Mouse (Mus musculus) heart, embryonic 15.5 days (tissue): Measurements from ENCODE around the gene Cntn4. TPM values are rescaled to one million over a fixed set of nuclear protein-coding genes. Genes with fewer than 3 reads are reported as not detected.

Source experiments
- ATAC-seq: fragments of 200-750 bp; cut with Nextera tagmentation; replicated peaks from 2 replicates; pipeline ENCODE4 v1.8.0; 2017; ENCODE audit warnings: low read depth, moderate TSS enrichment; ENCODE audit not compliant: insufficient number of reproducible peaks, insufficient read depth, low FRiP score
- H3K27ac ChIP-seq: fragments of 300-500 bp; sonication (generic); 2 replicates; pipeline ENCODE4 v1.5.1; 2015; ENCODE audit warnings: mild to moderate bottlenecking, inconsistent platforms
- H3K27me3 ChIP-seq: fragments of 300-500 bp; sonication (generic); 2 replicates; pipeline ENCODE4 v1.6.1; 2015; ENCODE audit warnings: inconsistent platforms
- H3K36me3 ChIP-seq: fragments of 300-500 bp; sonication (generic); 2 replicates; pipeline ENCODE4 v1.6.1; 2015; ENCODE audit warnings: mild to moderate bottlenecking, inconsistent platforms
- H3K4me1 ChIP-seq: fragments of 300-500 bp; sonication (generic); replicated peaks from 2 replicates; pipeline ENCODE4 v1.6.1; 2015; ENCODE audit warnings: inconsistent platforms
- H3K4me2 ChIP-seq: fragments of 300-500 bp; sonication (generic); 2 replicates; pipeline ENCODE4 v1.6.1; 2015; ENCODE audit warnings: inconsistent platforms, mild to moderate bottlenecking, moderate library complexity
- H3K4me3 ChIP-seq: fragments of 300-500 bp; sonication (generic); 2 replicates; pipeline ENCODE4 v1.5.1; 2015; ENCODE audit warnings: mild to moderate bottlenecking, inconsistent platforms
- H3K9ac ChIP-seq: fragments of 300-500 bp; sonication (generic); 2 replicates; pipeline ENCODE4 v1.6.1; 2015; ENCODE audit warnings: mild to moderate bottlenecking, inconsistent platforms
- H3K9me3 ChIP-seq: fragments of 300-500 bp; sonication (generic); replicated peaks from 2 replicates; pipeline ENCODE4 v1.6.1; 2016; ENCODE audit warnings: inconsistent platforms
- WGBS: fragments of 180-500 bp; shearing (Covaris S2); methylation state at CpG from one replicate; pipeline ENCODE4 v1.1.7; 2015; ENCODE audit warnings: mixed read lengths; 5-methylcytosine and 5-hydroxymethylcytosine counted together
- polyA plus RNA-seq: library from polyadenylated mRNA; unstranded; fragments of >200 nt; fragmentation: Nextera tagmentation; extraction: Ambion mirVana; gene quantifications from 2 replicates; pipeline ENCODE4 v1.2.1, GENCODE M21; 2015

The Cntn4 gene
- polyA plus RNA-seq, 1 experiment from 2014 or later: 0.57 TPM

DNA sequence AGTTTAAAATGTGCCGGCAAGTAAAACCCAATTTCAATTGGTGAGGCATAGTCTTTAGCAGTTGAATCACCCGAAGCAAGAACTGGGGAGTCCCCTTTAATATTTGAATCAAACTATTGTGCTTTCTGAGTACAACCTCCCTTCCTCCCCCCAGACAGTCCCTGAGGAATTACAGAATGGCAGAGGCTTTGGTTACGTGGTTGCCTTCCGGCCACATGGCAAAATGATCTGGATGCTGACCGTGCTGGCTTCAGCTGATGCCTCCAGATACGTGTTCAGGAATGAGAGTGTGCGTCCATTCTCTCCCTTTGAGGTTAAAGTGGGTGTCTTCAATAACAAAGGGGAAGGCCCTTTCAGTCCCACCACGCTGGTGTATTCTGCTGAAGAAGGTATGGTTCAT lies 998.1 kb downstream of the Cntn4 start:
- Histone ChIP-seq H3K27ac (no peak overlapping the region), H3K9me3 (no peaks in the 10 kb centered on the region), H3K4me2 (no peak overlapping the region), H3K27me3 (no peaks in the 10 kb centered on the region), H3K4me1 (no peaks in the 10 kb centered on the region), H3K9ac (no peak overlapping the region), H3K4me3 (no peak overlapping the region), H3K36me3 (no peaks in the 10 kb centered on the region)
- no peak for ATAC-seq
- WGBS: 77% methylated on average over 8 of the region's 8 CpGs

DNA sequence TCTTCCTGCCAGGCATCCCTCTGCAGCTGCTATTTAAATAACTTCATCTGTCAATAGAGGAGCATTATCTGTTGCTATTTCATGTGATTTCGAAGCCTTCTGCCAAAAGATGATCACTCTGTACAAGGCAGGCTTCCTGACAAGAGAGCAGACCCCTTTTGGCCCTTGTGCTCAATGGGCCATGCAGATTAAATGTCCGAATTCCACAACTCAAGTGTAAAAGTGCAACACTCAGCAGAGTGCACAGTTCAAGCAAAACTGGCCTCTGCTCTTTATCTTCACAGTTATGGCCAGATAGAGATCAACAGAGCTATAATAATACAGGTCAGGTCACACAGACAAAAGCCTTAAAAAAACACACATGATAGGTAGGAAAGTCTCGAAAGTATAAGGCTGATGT lies 1024.5 kb downstream of the Cntn4 start:
- ATAC-seq: no peak
- Histone ChIP-seq H3K4me1 (no peaks in the 10 kb centered on the region), H3K36me3 (no peaks in the 10 kb centered on the region), H3K4me3 (no peak overlapping the region), H3K4me2 (no peak overlapping the region), H3K27me3 (no peaks in the 10 kb centered on the region), H3K27ac (no peak overlapping the region), H3K9me3 (no peaks in the 10 kb centered on the region), H3K9ac (no peak overlapping the region)
- 52% methylated on average over 3 of the region's 3 CpGs for WGBS

DNA sequence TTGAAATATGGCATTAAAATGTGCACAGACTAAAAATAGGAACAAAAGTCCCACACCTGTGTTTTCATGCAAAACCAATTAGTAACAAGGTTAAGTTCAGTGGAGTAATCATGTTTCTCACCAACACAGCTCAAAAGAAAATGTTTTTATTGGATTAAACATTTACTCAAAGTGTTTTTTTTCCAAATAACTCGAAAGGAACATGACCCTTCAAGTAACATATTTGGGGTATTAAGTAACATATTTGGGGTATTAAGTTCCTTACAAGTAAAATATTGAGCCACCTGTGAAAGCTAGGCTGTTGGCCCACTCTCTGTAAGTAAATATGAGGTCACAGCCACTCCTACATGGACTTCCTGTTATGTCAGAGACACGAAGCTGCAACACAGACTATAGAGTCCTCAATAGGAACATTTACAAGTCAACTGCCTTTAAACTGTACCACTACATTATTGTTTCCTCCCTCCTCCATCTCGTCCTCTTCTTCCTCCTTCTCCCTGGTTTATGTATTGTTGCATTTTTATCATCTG lies 1028.1 kb downstream of the Cntn4 start:
- no peaks in the 10 kb centered on the region for H3K36me3 ChIP-seq
- H3K4me1 ChIP-seq: no peaks in the 10 kb centered on the region
- H3K4me2 ChIP-seq: no peak overlapping the region
- H3K9ac ChIP-seq: no peak overlapping the region
- ATAC-seq: no peak
- H3K4me3 ChIP-seq: no peak overlapping the region
- H3K27ac ChIP-seq: no peak overlapping the region
- 42% methylated on average over 3 of the region's 3 CpGs for WGBS
- H3K27me3 ChIP-seq: no peaks in the 10 kb centered on the region
- H3K9me3 ChIP-seq: no peaks in the 10 kb centered on the region

DNA sequence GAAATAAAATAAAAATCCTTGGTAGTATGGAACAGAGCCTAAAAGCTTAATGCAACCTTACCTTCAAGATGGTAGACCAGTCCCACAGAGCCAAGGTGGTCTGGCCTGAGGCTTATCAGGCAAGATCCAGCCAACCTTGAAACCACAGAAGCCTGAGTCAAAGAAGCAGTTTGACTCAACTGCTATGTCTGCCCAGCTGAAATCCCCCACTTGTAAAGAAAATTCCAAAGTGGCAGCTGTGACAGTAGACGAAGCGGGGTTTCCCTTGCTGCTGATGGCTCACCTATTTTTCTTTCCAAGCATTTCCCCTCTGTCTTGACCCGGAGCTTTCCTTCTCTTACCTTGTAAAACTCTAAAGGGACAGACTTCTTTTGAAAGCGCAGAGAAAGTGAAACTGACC lies 1048.2 kb downstream of the Cntn4 start:
- 66% methylated on average over 4 of the region's 4 CpGs for WGBS

DNA sequence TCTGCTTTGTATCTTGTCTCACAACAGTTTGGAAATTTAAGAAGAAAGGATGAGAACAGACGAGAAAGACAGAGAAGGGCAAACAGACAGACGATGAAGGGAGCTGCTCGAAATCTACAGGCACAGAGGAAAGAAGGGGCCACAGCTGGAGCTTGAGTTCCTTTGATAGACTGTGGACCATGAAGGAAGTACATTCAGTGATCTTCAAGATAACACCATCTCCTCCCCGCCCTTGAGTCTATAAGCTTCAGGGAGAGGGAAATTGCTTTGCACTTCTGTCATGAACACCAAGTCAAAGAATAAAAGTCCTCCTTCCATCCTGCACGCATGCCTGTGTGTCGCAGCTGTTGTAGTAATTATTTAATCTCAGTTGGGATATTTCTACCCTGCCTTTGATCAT lies 1048.6 kb downstream of the Cntn4 start:
- 61% methylated on average over 6 of the region's 6 CpGs for WGBS
- no peaks in the 10 kb centered on the region; the same call in 1 of the 2 replicates for H3K27me3 ChIP-seq
- H3K9me3 ChIP-seq: no peaks in the 10 kb centered on the region
- H3K4me2 ChIP-seq: no peak overlapping the region
- H3K27ac ChIP-seq: no peak overlapping the region
- H3K36me3 ChIP-seq: no peaks in the 10 kb centered on the region
- H3K4me1 ChIP-seq: no peaks in the 10 kb centered on the region
- H3K4me3 ChIP-seq: no peak overlapping the region
- H3K9ac ChIP-seq: no peak overlapping the region
- no peak for ATAC-seq

More for the DNA sequence above, 1048.2 kb downstream of the Cntn4 start:
- Histone ChIP-seq H3K4me3 (no peak overlapping the region), H3K9me3 (no peaks in the 10 kb centered on the region), H3K4me2 (no peak overlapping the region), H3K27ac (no peak overlapping the region), H3K4me1 (no peaks in the 10 kb centered on the region), H3K36me3 (no peaks in the 10 kb centered on the region), H3K9ac (no peak overlapping the region), H3K27me3 (no peaks in the 10 kb centered on the region; the same call in 1 of the 2 replicates)
- no peak for ATAC-seq

DNA sequence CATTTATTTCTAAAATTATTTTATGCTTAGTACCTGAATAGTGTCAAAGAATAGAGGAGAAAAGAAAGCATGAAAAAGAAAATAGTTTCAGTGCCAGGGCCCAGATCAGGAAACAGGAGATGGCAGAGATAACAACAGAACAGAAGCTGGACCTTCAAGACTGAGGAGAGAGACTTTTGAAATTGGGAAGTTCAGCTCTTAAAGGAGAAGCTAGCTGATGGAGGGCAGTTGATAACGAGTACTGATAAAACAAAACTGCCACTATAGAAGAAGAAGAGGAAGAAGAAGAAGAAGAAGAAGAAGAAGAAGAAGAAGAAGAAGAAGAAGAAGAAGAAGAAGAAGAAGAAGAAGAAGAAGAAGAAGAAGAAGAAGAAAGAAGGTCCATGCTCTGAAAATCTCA lies 1050.2 kb downstream of the Cntn4 start:
- 50% methylated on average over 1 of the region's 1 CpGs for WGBS
- H3K27ac ChIP-seq: no peak overlapping the region
- no peaks in the 10 kb centered on the region for H3K36me3 ChIP-seq
- no peak for ATAC-seq
- H3K4me3 ChIP-seq: no peak overlapping the region
- no peaks in the 10 kb centered on the region for H3K4me1 ChIP-seq
- H3K4me2 ChIP-seq: no peak overlapping the region
- H3K27me3 ChIP-seq: no peaks in the 10 kb centered on the region; the same call in 1 of the 2 replicates
- no peak overlapping the region for H3K9ac ChIP-seq
- no peaks in the 10 kb centered on the region for H3K9me3 ChIP-seq

DNA sequence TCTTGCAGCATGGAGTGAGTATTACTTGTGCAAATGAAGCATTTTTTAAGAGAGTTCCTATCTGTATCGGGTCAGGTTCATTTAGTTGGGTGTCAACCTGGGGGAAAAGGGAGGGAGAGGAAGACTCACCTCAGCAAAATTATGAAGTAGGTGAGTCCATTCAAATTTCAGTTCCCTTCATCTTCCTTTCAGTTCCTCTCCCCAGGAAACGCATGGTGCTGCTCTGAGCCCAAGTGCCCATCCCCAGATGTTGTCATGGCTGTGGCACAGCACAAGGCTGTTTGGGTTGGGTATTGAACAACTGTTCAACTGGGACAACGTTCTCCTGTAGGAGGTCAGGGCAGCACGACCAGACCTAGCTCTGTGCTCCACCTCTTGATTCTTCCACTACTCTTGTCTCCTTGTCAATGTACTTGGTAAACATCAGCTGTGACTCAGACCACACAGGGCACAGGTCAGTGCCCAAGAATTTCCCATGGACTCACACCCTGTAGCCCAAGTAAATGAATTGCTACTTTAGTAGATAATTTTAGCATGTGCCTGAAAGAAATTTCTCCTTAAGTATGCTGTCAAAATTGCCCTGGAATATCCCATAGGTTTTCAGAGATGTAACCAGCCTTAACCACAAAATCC lies 1052.3 kb downstream of the Cntn4 start:
- Histone ChIP-seq H3K36me3 (no peaks in the 10 kb centered on the region), H3K9ac (no peak overlapping the region), H3K4me3 (no peak overlapping the region), H3K27me3 (no peaks in the 10 kb centered on the region), H3K9me3 (no peaks in the 10 kb centered on the region), H3K4me2 (no peak overlapping the region), H3K4me1 (no peaks in the 10 kb centered on the region), H3K27ac (no peak overlapping the region)
- ATAC-seq: no peak
- 71% methylated on average over 4 of the region's 4 CpGs for WGBS

DNA sequence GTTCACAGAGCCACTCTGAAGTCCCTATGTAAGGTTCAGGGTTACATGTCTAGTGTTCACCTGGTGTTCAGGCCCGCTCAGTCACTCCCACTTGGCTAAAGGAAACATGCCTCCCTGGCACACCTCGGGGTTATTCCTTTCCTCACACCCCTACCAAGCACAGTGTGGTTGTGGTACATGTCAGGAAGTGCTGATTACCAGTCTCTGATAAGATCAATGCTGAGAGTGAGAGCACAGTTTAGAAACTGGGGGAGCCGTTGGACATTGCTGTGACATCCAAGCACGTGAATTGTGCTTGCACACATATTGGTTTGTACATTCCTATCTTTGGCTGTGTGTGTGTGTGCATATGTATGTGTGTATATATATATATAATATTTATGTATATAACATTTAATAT lies 1055.1 kb downstream of the Cntn4 start:
- Histone ChIP-seq H3K4me1 (no peaks in the 10 kb centered on the region), H3K4me2 (no peak overlapping the region), H3K36me3 (no peaks in the 10 kb centered on the region), H3K9me3 (no peaks in the 10 kb centered on the region), H3K4me3 (no peak overlapping the region), H3K9ac (no peak overlapping the region), H3K27me3 (no peaks in the 10 kb centered on the region), H3K27ac (no peak overlapping the region)
- ATAC-seq: no peak
- WGBS: 61% methylated on average over 4 of the region's 4 CpGs

DNA sequence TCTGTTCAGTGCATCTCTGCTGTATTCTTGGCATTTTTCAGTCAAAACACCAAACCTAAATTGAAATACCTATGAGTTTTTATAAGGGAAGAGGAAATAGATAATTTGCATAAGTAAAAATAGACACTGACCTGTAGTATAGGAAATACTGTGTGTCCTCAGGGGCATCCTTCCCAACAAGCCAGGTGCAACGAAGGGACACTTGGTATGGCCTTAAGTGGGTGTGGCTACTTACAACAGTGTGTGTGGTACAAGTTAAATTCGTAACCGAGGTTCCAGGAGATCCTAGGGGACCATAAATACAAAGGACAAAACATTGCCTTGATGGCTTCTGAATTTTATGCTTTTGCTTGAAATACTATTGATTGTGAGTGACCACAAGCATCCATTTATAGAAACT lies 1060.8 kb downstream of the Cntn4 start:
- no peaks in the 10 kb centered on the region for H3K9me3 ChIP-seq
- H3K4me2 ChIP-seq: no peak overlapping the region
- no peaks in the 10 kb centered on the region for H3K4me1 ChIP-seq
- no peak for ATAC-seq
- no peaks in the 10 kb centered on the region for H3K36me3 ChIP-seq
- no peak overlapping the region for H3K27ac ChIP-seq
- H3K27me3 ChIP-seq: no peaks in the 10 kb centered on the region
- no peak overlapping the region for H3K4me3 ChIP-seq
- whole genome bisulfite sequencing: 64% methylated on average over 3 of the region's 3 CpGs
- no peak overlapping the region for H3K9ac ChIP-seq

DNA sequence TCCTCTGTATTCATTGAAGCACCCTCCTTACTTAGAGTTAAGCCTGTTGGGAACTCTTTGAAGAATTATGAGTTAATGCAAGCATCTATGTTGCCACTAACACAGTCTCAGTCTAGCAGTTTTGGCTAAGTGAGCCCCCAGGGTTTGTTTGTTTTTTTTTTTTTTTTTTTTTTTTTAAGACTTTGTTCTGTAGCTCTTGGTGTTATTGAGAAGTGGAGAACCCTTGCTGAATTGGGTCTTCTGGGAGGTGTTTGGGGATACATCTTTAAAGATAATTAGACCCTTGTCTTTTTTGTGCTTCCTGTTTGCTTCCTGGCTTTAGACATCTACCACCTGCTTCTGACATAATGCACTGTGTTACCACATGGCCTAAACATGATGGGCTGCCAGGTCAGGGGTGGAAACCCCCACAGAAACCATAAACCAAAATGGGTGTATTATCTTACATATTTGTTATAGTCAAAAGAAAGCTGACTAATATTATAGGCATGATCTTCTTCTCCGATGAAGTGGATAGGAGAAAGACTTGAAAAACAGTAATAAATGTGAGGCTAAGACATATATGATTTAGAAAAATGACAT lies 1062.9 kb downstream of the Cntn4 start:
- no peak for ATAC-seq
- no peak overlapping the region for H3K4me2 ChIP-seq
- no peak overlapping the region for H3K9ac ChIP-seq
- H3K27me3 ChIP-seq: no peaks in the 10 kb centered on the region
- H3K9me3 ChIP-seq: no peaks in the 10 kb centered on the region
- H3K36me3 ChIP-seq: no peaks in the 10 kb centered on the region
- no peak overlapping the region for H3K4me3 ChIP-seq
- no peaks in the 10 kb centered on the region for H3K4me1 ChIP-seq
- 79% methylated on average over 1 of the region's 1 CpGs for WGBS
- H3K27ac ChIP-seq: no peak overlapping the region

DNA sequence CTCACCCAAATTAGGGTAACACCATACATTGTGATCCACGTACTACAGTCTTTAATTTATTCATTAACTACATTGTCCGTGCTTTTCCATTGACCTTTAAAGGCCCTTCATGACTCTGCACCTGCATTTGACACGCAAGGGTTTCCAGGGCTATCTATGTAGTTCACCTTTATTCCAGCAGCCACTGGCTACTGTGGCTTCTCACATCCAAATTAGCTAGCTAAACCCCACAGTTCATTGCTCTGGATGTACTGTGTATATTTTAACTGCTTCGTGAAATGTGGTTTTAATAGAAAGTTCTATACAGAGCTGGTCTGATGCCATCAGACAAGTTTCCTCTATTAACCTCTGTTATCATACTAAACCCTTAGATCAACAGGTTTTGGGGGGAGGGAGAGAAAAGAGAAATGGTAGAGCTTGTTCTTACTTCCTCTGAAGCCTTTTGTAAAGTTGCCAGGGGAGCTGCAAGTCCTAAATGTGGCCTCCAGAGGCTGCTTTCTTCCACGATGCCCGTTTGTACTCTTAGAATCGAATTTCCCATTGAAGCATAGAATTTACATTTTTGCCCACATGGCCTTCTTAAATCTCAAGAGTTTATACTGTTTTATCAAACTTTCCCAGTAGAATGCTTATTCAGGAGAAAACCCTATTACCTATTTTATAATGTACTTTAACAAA lies 1066.2 kb downstream of the Cntn4 start:
- no peaks in the 10 kb centered on the region for H3K27me3 ChIP-seq
- WGBS: 73% methylated on average over 7 of the region's 7 CpGs
- H3K9me3 ChIP-seq: no peaks in the 10 kb centered on the region
- no peak overlapping the region for H3K9ac ChIP-seq
- H3K4me1 ChIP-seq: no peaks in the 10 kb centered on the region
- H3K4me3 ChIP-seq: no peak overlapping the region
- no peak overlapping the region for H3K27ac ChIP-seq
- no peak overlapping the region for H3K4me2 ChIP-seq
- no peaks in the 10 kb centered on the region for H3K36me3 ChIP-seq
- ATAC-seq: no peak
